Mouse (Mus musculus) CH12.LX (cell line): ENCODE data around the gene Asxl1.

Source experiments
- CTCF ChIP-seq, 2 experiments: IDR thresholded peaks in 1 of 2; conservative IDR thresholded peaks in 1 of 2; 2 replicates each; pipeline ENCODE4 v1.5.1; 2011 to 2012; ENCODE audit warnings: low read depth in 2 of 2, low read length in 2 of 2, improper control_type of control experiment in 1 of 2, inconsistent platforms in 1 of 2, mild to moderate bottlenecking in 1 of 2, moderate library complexity in 1 of 2
- MXI1 ChIP-seq: IDR thresholded peaks from 2 replicates; pipeline ENCODE4 v1.6.1; 2011; ENCODE audit warnings: mild to moderate bottlenecking, low read depth, low read length, improper control_type of control experiment
- MYC ChIP-seq: IDR thresholded peaks from 2 replicates; pipeline ENCODE4 v1.6.1; 2011; ENCODE audit warnings: low read depth, mild to moderate bottlenecking, improper control_type of control experiment, low read length
- NRF1 ChIP-seq: IDR thresholded peaks from 2 replicates; pipeline ENCODE4 v1.6.1; 2014; ENCODE audit warnings: low read depth, mild to moderate bottlenecking, inconsistent platforms, low read length, improper control_type of control experiment, moderate library complexity
- POLR2A ChIP-seq: IDR thresholded peaks from 2 replicates; pipeline ENCODE4 v1.6.1; 2011; ENCODE audit warnings: low read depth, mild to moderate bottlenecking, improper control_type of control experiment, low read length
- SIN3A ChIP-seq: IDR thresholded peaks from 2 replicates; pipeline ENCODE4 v1.6.1; 2012; ENCODE audit warnings: low read length, improper control_type of control experiment, inconsistent platforms
- TCF12 ChIP-seq: IDR thresholded peaks from 2 replicates; pipeline ENCODE4 v1.6.1; 2014; ENCODE audit warnings: low read depth, mild to moderate bottlenecking, inconsistent platforms, low read length, improper control_type of control experiment
- USF1 ChIP-seq: IDR thresholded peaks from 2 replicates; pipeline ENCODE4 v1.6.1; 2014; ENCODE audit warnings: low read depth, mild to moderate bottlenecking, inconsistent platforms, low read length, improper control_type of control experiment

- TF ChIP-seq TCF12 (no peak), NRF1 (no peak), SIN3A (no peak), CTCF (conservative IDR thresholded peaks at IDR 0.05 in 1 of 2, IDR thresholded peaks at IDR 0.05 in 1 of 2; ENCODE audit: low read depth in 2 of 2, low read length in 2 of 2) (no peak), MXI1 (no peak), USF1 (no peak), POLR2A (no peak), MYC (no peak)
These were observed 47.4 kb downstream of the Asxl1 start for GRCm38 (mm10) chr2:153393045-153393444.
